Mouse (Mus musculus): Measurements from ENCODE around the gene Prkcsh. TPM values are rescaled to one million over a fixed set of nuclear protein-coding genes. Genes with fewer than 3 reads are reported as not detected.

Gene Prkcsh
- total RNA-seq, 2 experiments from 2014 or later: 13.1 to 25.0 TPM

- ATAC-seq (replicated peaks; ENCODE audit: low FRiP score, poor library complexity, severe bottlenecking): peak; percentile 27
These were observed 24.0 kb upstream of the Prkcsh start for GRCm38 (mm10) chr9:21978398-21979128.

- ATAC-seq (replicated peaks; ENCODE audit: low FRiP score, poor library complexity, severe bottlenecking): no peak
These were observed 18.7 kb upstream of the Prkcsh start for GRCm38 (mm10) chr9:21983911-21984310.

GRCm38 (mm10) chr9:21987592-21988342, 14.8 kb upstream of the Prkcsh start:
- no peak for ATAC-seq (replicated peaks; ENCODE audit: low FRiP score, poor library complexity, severe bottlenecking)

- ATAC-seq (replicated peaks; ENCODE audit: low FRiP score, poor library complexity, severe bottlenecking): no peak
These were observed 14.0 kb upstream of the Prkcsh start for GRCm38 (mm10) chr9:21988421-21989101.

- ATAC-seq (replicated peaks; ENCODE audit: low FRiP score, poor library complexity, severe bottlenecking): no peak
These were observed 13.1 kb upstream of the Prkcsh start, which contains the start of gene Rgl3 for GRCm38 (mm10) chr9:21989230-21990110. TSS of gene Rgl3 (minus strand) at chr9:21989446.

GRCm38 (mm10) chr9:21992227-21992626, 10.4 kb upstream of the Prkcsh start:
- no peak for ATAC-seq (replicated peaks; ENCODE audit: low FRiP score, poor library complexity, severe bottlenecking)

GRCm38 (mm10) chr9:21996178-21996867, 6.3 kb upstream of the Prkcsh start:
- ATAC-seq (replicated peaks; ENCODE audit: low FRiP score, poor library complexity, severe bottlenecking): no peak

- ATAC-seq (replicated peaks; ENCODE audit: low FRiP score, poor library complexity, severe bottlenecking): no peak
These were observed 2.3 kb upstream of the Prkcsh start for GRCm38 (mm10) chr9:22000296-22000695.

- ATAC-seq (replicated peaks; ENCODE audit: low FRiP score, poor library complexity, severe bottlenecking): no peak
These were observed 973 bp upstream of the Prkcsh start for GRCm38 (mm10) chr9:22001633-22002032.

GRCm38 (mm10) chr9:22003163-22003554, 553 bp downstream of the Prkcsh start:
- peak; percentile 48 for ATAC-seq (replicated peaks; ENCODE audit: low FRiP score, poor library complexity, severe bottlenecking)

GRCm38 (mm10) chr9:22004546-22004945, 1.9 kb downstream of the Prkcsh start:
- ATAC-seq (replicated peaks; ENCODE audit: low FRiP score, poor library complexity, severe bottlenecking): no peak

GRCm38 (mm10) chr9:22011055-22011454, 8.4 kb downstream of the Prkcsh start:
- no peak for ATAC-seq (replicated peaks; ENCODE audit: low FRiP score, poor library complexity, severe bottlenecking)

GRCm38 (mm10) chr9:22012731-22013130, 10.1 kb downstream of the Prkcsh start:
- no peak for ATAC-seq (replicated peaks; ENCODE audit: low FRiP score, poor library complexity, severe bottlenecking)

GRCm38 (mm10) chr9:22016245-22016644, 13.6 kb downstream of the Prkcsh start:
- no peak for ATAC-seq (replicated peaks; ENCODE audit: low FRiP score, poor library complexity, severe bottlenecking)

- ATAC-seq (replicated peaks; ENCODE audit: low FRiP score, poor library complexity, severe bottlenecking): no peak
These were observed 14.7 kb downstream of the Prkcsh start for GRCm38 (mm10) chr9:22017208-22017825.

- ATAC-seq (replicated peaks; ENCODE audit: low FRiP score, poor library complexity, severe bottlenecking): no peak
These were observed 22.0 kb downstream of the Prkcsh start for GRCm38 (mm10) chr9:22024592-22024991.

- ATAC-seq (replicated peaks; ENCODE audit: low FRiP score, poor library complexity, severe bottlenecking): no peak
These were observed 25.9 kb downstream of the Prkcsh start for GRCm38 (mm10) chr9:22028467-22028866.

GRCm38 (mm10) chr9:22030386-22030785, 27.8 kb downstream of the Prkcsh start:
- ATAC-seq (replicated peaks; ENCODE audit: low FRiP score, poor library complexity, severe bottlenecking): no peak
